Mouse (Mus musculus): Measurements from ENCODE around the gene Dvl2. TPM values are rescaled to one million over a fixed set of nuclear protein-coding genes. Genes with fewer than 3 reads are reported as not detected.

The Dvl2 gene
- polyA plus RNA-seq, 1 experiment from 2014 or later = 34.6 TPM

GRCm38 (mm10) chr11:69999666-70000065 lies 729 bp upstream of the Dvl2 start:
- Histone ChIP-seq H3K4me2 (ENCODE audit: low read length) (no peak overlapping the region), H3K9me3 (ENCODE audit: control insufficient read depth, low read length) (no peaks in the 10 kb centered on the region), H3K4me1 (replicated peaks; ENCODE audit: control insufficient read depth, insufficient read depth, low read length) (peaks cover 42% of the 10 kb centered on the region), H3K27ac (ENCODE audit: low read length) (no peak overlapping the region; the same call in 1 of the 2 replicates), H3K9ac (replicated peaks; ENCODE audit: low read depth, low read length) (no peak overlapping the region), H3K36me3 (ENCODE audit: control insufficient read depth, insufficient read depth) (peaks cover 11% of the 10 kb centered on the region), H3K4me3 (replicated peaks; ENCODE audit: low read length) (no peak overlapping the region), H3K27me3 (replicated peaks; ENCODE audit: control insufficient read depth, insufficient read depth, low read length) (no peaks in the 10 kb centered on the region)
- no peak for ATAC-seq
- WGBS = 82% methylated on average over 8 of the region's 8 CpGs

GRCm38 (mm10) chr11:70001159-70001558 lies 764 bp downstream of the Dvl2 start:
- Histone ChIP-seq H3K4me2 (ENCODE audit: low read length) (peak overlapping the region; percentile 95), H3K9ac (replicated peaks; ENCODE audit: low read depth, low read length) (peak overlapping the region; percentile 83), H3K27ac (ENCODE audit: low read length) (peak overlapping the region; percentile 97), H3K4me3 (replicated peaks; ENCODE audit: low read length) (peak overlapping the region; percentile 82), H3K9me3 (ENCODE audit: control insufficient read depth, low read length) (no peaks in the 10 kb centered on the region), H3K4me1 (replicated peaks; ENCODE audit: control insufficient read depth, insufficient read depth, low read length) (peaks cover 42% of the 10 kb centered on the region), H3K36me3 (ENCODE audit: control insufficient read depth, insufficient read depth) (peaks cover 17% of the 10 kb centered on the region), H3K27me3 (replicated peaks; ENCODE audit: control insufficient read depth, insufficient read depth, low read length) (no peaks in the 10 kb centered on the region)
- 8% methylated on average over 8 of the region's 8 CpGs for WGBS
- no peak for ATAC-seq

- ATAC-seq = no peak
- H3K27ac ChIP-seq (ENCODE audit: low read length) = no peak overlapping the region
- peak overlapping the region; percentile 95 for H3K4me2 ChIP-seq (ENCODE audit: low read length)
- H3K36me3 ChIP-seq (ENCODE audit: control insufficient read depth, insufficient read depth) = peaks cover 24% of the 10 kb centered on the region
- H3K9ac ChIP-seq (replicated peaks; ENCODE audit: low read depth, low read length) = no peak overlapping the region
- peak overlapping the region; percentile 82 for H3K4me3 ChIP-seq (replicated peaks; ENCODE audit: low read length)
- H3K27me3 ChIP-seq (replicated peaks; ENCODE audit: control insufficient read depth, insufficient read depth, low read length) = no peaks in the 10 kb centered on the region
- peaks cover 42% of the 10 kb centered on the region for H3K4me1 ChIP-seq (replicated peaks; ENCODE audit: control insufficient read depth, insufficient read depth, low read length)
- H3K9me3 ChIP-seq (ENCODE audit: control insufficient read depth, low read length) = no peaks in the 10 kb centered on the region
These were observed 1.5 kb downstream of the Dvl2 start for GRCm38 (mm10) chr11:70001865-70002264.

GRCm38 (mm10) chr11:70002471-70002870 lies 2.1 kb downstream of the Dvl2 start:
- H3K27ac ChIP-seq (ENCODE audit: low read length) = no peak overlapping the region
- H3K4me2 ChIP-seq (ENCODE audit: low read length) = peak overlapping the region; percentile 95
- H3K9me3 ChIP-seq (ENCODE audit: control insufficient read depth, low read length) = no peaks in the 10 kb centered on the region
- peaks cover 29% of the 10 kb centered on the region for H3K36me3 ChIP-seq (ENCODE audit: control insufficient read depth, insufficient read depth)
- no peak for ATAC-seq
- no peak overlapping the region for H3K4me3 ChIP-seq (replicated peaks; ENCODE audit: low read length)
- WGBS = 89% methylated on average over 2 of the region's 2 CpGs
- no peak overlapping the region for H3K9ac ChIP-seq (replicated peaks; ENCODE audit: low read depth, low read length)
- peaks cover 39% of the 10 kb centered on the region for H3K4me1 ChIP-seq (replicated peaks; ENCODE audit: control insufficient read depth, insufficient read depth, low read length)
- H3K27me3 ChIP-seq (replicated peaks; ENCODE audit: control insufficient read depth, insufficient read depth, low read length) = no peaks in the 10 kb centered on the region

- WGBS = 47% methylated on average over 5 of the region's 5 CpGs
- ATAC-seq = no peak
- Histone ChIP-seq H3K4me1 (replicated peaks; ENCODE audit: control insufficient read depth, insufficient read depth, low read length) (peaks cover 29% of the 10 kb centered on the region), H3K27me3 (replicated peaks; ENCODE audit: control insufficient read depth, insufficient read depth, low read length) (no peaks in the 10 kb centered on the region), H3K9ac (replicated peaks; ENCODE audit: low read depth, low read length) (no peak overlapping the region), H3K36me3 (ENCODE audit: control insufficient read depth, insufficient read depth) (peaks cover 40% of the 10 kb centered on the region), H3K4me3 (replicated peaks; ENCODE audit: low read length) (no peak overlapping the region), H3K27ac (ENCODE audit: low read length) (no peak overlapping the region), H3K4me2 (ENCODE audit: low read length) (no peak overlapping the region), H3K9me3 (ENCODE audit: control insufficient read depth, low read length) (no peaks in the 10 kb centered on the region)
These were observed 5.1 kb downstream of the Dvl2 start for GRCm38 (mm10) chr11:70005521-70005920.

GRCm38 (mm10) chr11:70010033-70010432 lies 9.6 kb downstream of the Dvl2 start:
- no peaks in the 10 kb centered on the region for H3K9me3 ChIP-seq (ENCODE audit: control insufficient read depth, low read length)
- H3K4me2 ChIP-seq (ENCODE audit: low read length) = no peak overlapping the region
- 97% methylated on average over 6 of the region's 6 CpGs for WGBS
- H3K27me3 ChIP-seq (replicated peaks; ENCODE audit: control insufficient read depth, insufficient read depth, low read length) = no peaks in the 10 kb centered on the region
- ATAC-seq = no peak
- H3K4me3 ChIP-seq (replicated peaks; ENCODE audit: low read length) = no peak overlapping the region
- peaks cover 51% of the 10 kb centered on the region for H3K36me3 ChIP-seq (ENCODE audit: control insufficient read depth, insufficient read depth)
- H3K27ac ChIP-seq (ENCODE audit: low read length) = no peak overlapping the region
- H3K9ac ChIP-seq (replicated peaks; ENCODE audit: low read depth, low read length) = no peak overlapping the region
- peaks cover 9% of the 10 kb centered on the region for H3K4me1 ChIP-seq (replicated peaks; ENCODE audit: control insufficient read depth, insufficient read depth, low read length)

GRCm38 (mm10) chr11:70010548-70010947 lies 10.2 kb downstream of the Dvl2 start:
- no peaks in the 10 kb centered on the region for H3K27me3 ChIP-seq (replicated peaks; ENCODE audit: control insufficient read depth, insufficient read depth, low read length)

GRCm38 (mm10) chr11:70010961-70011360 lies 10.6 kb downstream of the Dvl2 start:
- Histone ChIP-seq H3K27ac (ENCODE audit: low read length) (no peak overlapping the region), H3K9me3 (ENCODE audit: control insufficient read depth, low read length) (no peaks in the 10 kb centered on the region), H3K4me3 (replicated peaks; ENCODE audit: low read length) (no peak overlapping the region), H3K4me1 (replicated peaks; ENCODE audit: control insufficient read depth, insufficient read depth, low read length) (peaks cover 13% of the 10 kb centered on the region), H3K4me2 (ENCODE audit: low read length) (no peak overlapping the region), H3K36me3 (ENCODE audit: control insufficient read depth, insufficient read depth) (peaks cover 47% of the 10 kb centered on the region), H3K9ac (replicated peaks; ENCODE audit: low read depth, low read length) (no peak overlapping the region), H3K27me3 (replicated peaks; ENCODE audit: control insufficient read depth, insufficient read depth, low read length) (no peaks in the 10 kb centered on the region)
- no peak for ATAC-seq
- WGBS = 86% methylated on average over 10 of the region's 10 CpGs

More at GRCm38 (mm10) chr11:70010548-70010947, 10.2 kb downstream of the Dvl2 start:
- Histone ChIP-seq H3K4me3 (replicated peaks; ENCODE audit: low read length) (no peak overlapping the region), H3K9me3 (ENCODE audit: control insufficient read depth, low read length) (no peaks in the 10 kb centered on the region), H3K4me1 (replicated peaks; ENCODE audit: control insufficient read depth, insufficient read depth, low read length) (peaks cover 11% of the 10 kb centered on the region), H3K4me2 (ENCODE audit: low read length) (no peak overlapping the region), H3K27ac (ENCODE audit: low read length) (no peak overlapping the region), H3K9ac (replicated peaks; ENCODE audit: low read depth, low read length) (no peak overlapping the region), H3K36me3 (ENCODE audit: control insufficient read depth, insufficient read depth) (peaks cover 50% of the 10 kb centered on the region)
- WGBS = 89% methylated on average over 12 of the region's 12 CpGs
- no peak for ATAC-seq

- 76% methylated on average over 9 of the region's 9 CpGs for WGBS
- Histone ChIP-seq H3K9me3 (ENCODE audit: control insufficient read depth, low read length) (no peaks in the 10 kb centered on the region), H3K27me3 (replicated peaks; ENCODE audit: control insufficient read depth, insufficient read depth, low read length) (no peaks in the 10 kb centered on the region), H3K27ac (ENCODE audit: low read length) (no peak overlapping the region), H3K4me1 (replicated peaks; ENCODE audit: control insufficient read depth, insufficient read depth, low read length) (peaks cover 21% of the 10 kb centered on the region), H3K4me2 (ENCODE audit: low read length) (no peak overlapping the region), H3K36me3 (ENCODE audit: control insufficient read depth, insufficient read depth) (peaks cover 28% of the 10 kb centered on the region), H3K4me3 (replicated peaks; ENCODE audit: low read length) (no peak overlapping the region), H3K9ac (replicated peaks; ENCODE audit: low read depth, low read length) (no peak overlapping the region)
- no peak for ATAC-seq
These were observed 12.5 kb downstream of the Dvl2 start for GRCm38 (mm10) chr11:70012931-70013330.

- no peak overlapping the region for H3K27ac ChIP-seq (ENCODE audit: low read length)
- ATAC-seq = no peak
- no peak overlapping the region for H3K4me3 ChIP-seq (replicated peaks; ENCODE audit: low read length)
- no peak overlapping the region for H3K4me2 ChIP-seq (ENCODE audit: low read length)
- H3K9ac ChIP-seq (replicated peaks; ENCODE audit: low read depth, low read length) = no peak overlapping the region
- no peaks in the 10 kb centered on the region for H3K27me3 ChIP-seq (replicated peaks; ENCODE audit: control insufficient read depth, insufficient read depth, low read length)
- H3K9me3 ChIP-seq (ENCODE audit: control insufficient read depth, low read length) = no peaks in the 10 kb centered on the region
- H3K36me3 ChIP-seq (ENCODE audit: control insufficient read depth, insufficient read depth) = peaks cover 27% of the 10 kb centered on the region
- 94% methylated on average over 3 of the region's 3 CpGs for WGBS
- peaks cover 23% of the 10 kb centered on the region for H3K4me1 ChIP-seq (replicated peaks; ENCODE audit: control insufficient read depth, insufficient read depth, low read length)
These were observed 13.0 kb downstream of the Dvl2 start for GRCm38 (mm10) chr11:70013408-70013807.

Measured in forebrain, embryonic 16.5 days (tissue).